Mouse (Mus musculus) neural tube, embryonic 11.5 days (tissue): ENCODE measurements at regions not wholly inside any gene's neighbourhood (a gene's known extent, or its start where the extent isn't known, plus 50 kb on each side); places are given as distances from the start of the nearest gene placed in this dataset.

Source experiments
- ATAC-seq: fragments of 200-750 bp; cut with Nextera tagmentation; 2 replicates; pipeline ENCODE4 v1.8.0; 2017; ENCODE audit warnings: moderate number of reproducible peaks, mild to moderate bottlenecking, moderate TSS enrichment, moderate library complexity; ENCODE audit not compliant: insufficient read depth, low FRiP score, low TSS enrichment
- DNase-seq: peaks from one replicate; pipeline ENCODE4 v3.0.0-alpha.2; 2015; ENCODE audit warnings: low spot score
- H3K27ac ChIP-seq: fragments of 300-500 bp; sonication (generic); 2 replicates; pipeline ENCODE4 v1.5.1; 2014; ENCODE audit warnings: low read depth, mild to moderate bottlenecking, low read length
- H3K27me3 ChIP-seq: fragments of 300-500 bp; sonication (generic); 2 replicates; pipeline ENCODE4 v1.6.1; 2014; ENCODE audit warnings: mild to moderate bottlenecking, low read length, mixed read lengths; ENCODE audit not compliant: control insufficient read depth, insufficient read depth
- H3K36me3 ChIP-seq: fragments of 300-500 bp; sonication (generic); 2 replicates; pipeline ENCODE4 v1.6.1; 2014; ENCODE audit warnings: mild to moderate bottlenecking, low read length, moderate library complexity, mixed read lengths; ENCODE audit not compliant: control insufficient read depth, insufficient read depth
- H3K4me1 ChIP-seq: fragments of 300-500 bp; sonication (generic); 2 replicates; pipeline ENCODE4 v1.6.1; 2014; ENCODE audit warnings: low read length, mixed read lengths; ENCODE audit not compliant: control insufficient read depth, insufficient read depth
- H3K4me2 ChIP-seq: fragments of 300-500 bp; sonication (generic); 2 replicates; pipeline ENCODE4 v1.6.1; 2014; ENCODE audit warnings: low read depth, mild to moderate bottlenecking, moderate library complexity
- H3K4me3 ChIP-seq: fragments of 300-500 bp; sonication (generic); 2 replicates; pipeline ENCODE4 v1.5.1; 2014; ENCODE audit warnings: low read depth, low read length
- H3K9ac ChIP-seq: fragments of 300-500 bp; sonication (generic); 2 replicates; pipeline ENCODE4 v1.6.1; 2014; ENCODE audit warnings: mild to moderate bottlenecking, low read length
- H3K9me3 ChIP-seq: fragments of 300-500 bp; sonication (generic); 2 replicates; pipeline ENCODE4 v1.6.1; 2016; ENCODE audit warnings: low read length; ENCODE audit not compliant: control insufficient read depth
- WGBS: fragments of 180-500 bp; shearing (Covaris S2); extraction: QIAGEN DNeasy Blood & Tissue Kit; methylation state at CpG from one replicate; pipeline ENCODE4 v1.1.7; 2014; 5-methylcytosine and 5-hydroxymethylcytosine counted together

- ATAC-seq (no peak), DNase-seq (no peak)
- 73% methylated on average over 2 of the region's 2 CpGs for WGBS
- Histone ChIP-seq H3K27me3 (no peaks in the 10 kb centered on the region), H3K4me1 (peaks cover 6% of the 10 kb centered on the region; the same call in 1 of the 2 replicates), H3K9me3 (no peaks in the 10 kb centered on the region), H3K4me2 (no peak overlapping the region), H3K36me3 (no peaks in the 10 kb centered on the region), H3K4me3 (no peak overlapping the region), H3K9ac (no peak overlapping the region), H3K27ac (no peak overlapping the region)
Measured at GRCm38 (mm10) chr2:167861178-167861520, 70.7 kb upstream of the Ptpn1 start.

DNA sequence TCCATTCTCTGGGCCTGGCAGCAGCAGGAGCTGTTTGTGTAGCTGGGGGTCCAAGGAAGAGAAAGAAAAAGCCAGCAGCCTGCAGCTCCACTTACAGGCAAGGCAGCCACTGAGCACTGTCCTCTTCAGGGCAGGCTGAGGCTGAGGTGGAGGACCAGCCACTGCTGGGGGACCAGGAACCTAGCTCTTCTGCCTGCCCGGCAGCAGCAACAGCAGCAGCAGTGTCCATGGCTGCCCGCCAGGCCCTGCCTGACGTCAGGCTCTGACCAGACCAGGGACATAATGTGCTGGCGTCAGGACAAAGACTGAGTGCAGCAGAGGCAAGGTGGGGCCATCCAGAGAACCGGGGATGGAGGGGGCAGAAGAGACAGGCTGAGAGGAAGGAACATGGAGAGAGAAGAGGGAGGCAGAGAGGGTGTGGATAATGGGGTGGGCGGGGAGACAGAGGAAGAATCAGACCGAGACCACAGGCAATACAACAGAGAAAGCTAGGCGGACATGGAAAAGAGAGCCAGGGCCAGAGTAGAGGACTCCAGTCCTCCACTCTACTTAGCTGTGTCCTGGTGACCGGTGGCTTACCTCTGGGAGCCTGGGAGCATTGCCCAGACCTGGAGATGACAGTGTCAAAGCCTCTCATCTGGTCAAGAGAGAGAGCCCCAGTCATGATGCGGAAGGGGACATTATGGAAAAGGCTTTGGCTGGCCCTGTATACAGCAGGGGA lies 71.2 kb upstream of the Ptpn1 start:
- DNase-seq, result no peak
- Histone ChIP-seq H3K4me3 (no peak overlapping the region), H3K36me3 (no peaks in the 10 kb centered on the region), H3K4me2 (no peak overlapping the region), H3K27me3 (no peaks in the 10 kb centered on the region), H3K9ac (peak overlapping the region; percentile 39), H3K4me1 (peaks cover 6% of the 10 kb centered on the region; the same call in 1 of the 2 replicates), H3K27ac (no peak overlapping the region), H3K9me3 (no peaks in the 10 kb centered on the region)
- ATAC-seq, result no peak
- 53% methylated on average over 10 of the region's 10 CpGs for WGBS

DNA sequence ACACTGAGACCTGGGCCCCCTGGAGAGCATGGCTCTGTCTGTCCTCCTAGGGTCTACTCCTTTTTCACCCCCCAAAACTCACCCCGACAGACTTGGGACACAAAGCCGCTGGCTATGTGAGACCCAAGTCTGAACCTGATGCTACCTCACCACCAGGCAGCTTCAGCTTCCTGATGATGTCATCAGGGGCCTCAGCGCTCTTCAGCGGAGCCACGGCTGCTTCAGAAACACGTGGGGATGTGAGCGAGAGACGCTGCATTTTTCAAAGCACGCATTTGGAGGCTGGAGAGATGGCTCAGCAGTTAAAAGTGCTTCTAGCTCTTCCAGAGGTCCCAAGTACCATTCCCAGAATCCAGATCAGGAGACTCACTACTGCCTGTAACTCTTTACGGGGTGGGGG lies 72.3 kb upstream of the Ptpn1 start:
- WGBS, result 69% methylated on average over 10 of the region's 10 CpGs

DNA sequence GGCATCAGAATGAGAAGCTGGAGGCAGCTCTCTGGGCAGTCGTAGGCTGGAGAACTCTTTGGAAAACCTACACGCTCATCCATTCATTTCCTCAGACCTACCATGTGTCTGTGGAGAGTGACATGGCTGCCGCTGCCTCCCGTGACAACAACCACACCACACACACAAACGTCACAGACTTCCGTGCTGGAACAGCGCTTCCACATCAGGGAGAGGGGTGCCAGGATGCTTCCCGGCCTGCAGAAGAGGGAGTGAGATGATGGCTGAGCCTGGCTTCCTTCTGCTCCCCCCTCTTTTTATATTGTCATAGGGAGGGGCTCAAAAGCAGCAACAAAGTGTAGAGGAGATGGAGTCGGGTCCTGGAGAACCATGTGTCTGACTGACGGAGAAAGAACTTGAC lies 73.5 kb upstream of the Ptpn1 start:
- Histone ChIP-seq H3K27me3 (no peaks in the 10 kb centered on the region), H3K9me3 (no peaks in the 10 kb centered on the region), H3K9ac (no peak overlapping the region), H3K27ac (no peak overlapping the region), H3K4me3 (no peak overlapping the region), H3K4me2 (no peak overlapping the region), H3K36me3 (no peaks in the 10 kb centered on the region), H3K4me1 (peaks cover 6% of the 10 kb centered on the region; the same call in 1 of the 2 replicates)
- no peak for DNase-seq
- no peak for ATAC-seq
- 72% methylated on average over 10 of the region's 10 CpGs for whole genome bisulfite sequencing

More for the DNA sequence above, 72.3 kb upstream of the Ptpn1 start:
- Histone ChIP-seq H3K9ac (no peak overlapping the region), H3K36me3 (no peaks in the 10 kb centered on the region), H3K9me3 (no peaks in the 10 kb centered on the region), H3K27ac (no peak overlapping the region), H3K4me2 (no peak overlapping the region), H3K4me1 (peaks cover 6% of the 10 kb centered on the region; the same call in 1 of the 2 replicates), H3K4me3 (no peak overlapping the region), H3K27me3 (no peaks in the 10 kb centered on the region)
- no peak for DNase-seq
- no peak for ATAC-seq

DNA sequence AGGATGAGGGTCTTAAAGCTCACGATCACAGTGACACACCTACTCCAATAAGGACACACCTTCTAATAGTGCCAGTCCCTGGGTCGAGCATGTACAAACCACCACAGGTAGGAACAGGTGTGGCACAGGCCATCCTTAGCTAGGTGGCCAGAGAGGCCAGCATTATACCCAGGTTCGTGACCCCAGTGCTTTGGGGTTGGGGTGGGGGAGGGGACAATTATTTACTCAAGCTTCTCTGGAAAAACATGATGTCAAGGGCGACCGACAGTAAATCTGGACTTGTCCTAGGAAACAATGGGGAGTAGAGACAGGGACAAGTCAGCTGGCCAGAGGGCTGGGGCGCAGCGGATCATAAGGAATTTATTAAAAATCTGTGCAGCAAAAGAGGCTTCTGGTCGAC lies 73.9 kb upstream of the Ptpn1 start:
- Histone ChIP-seq H3K27ac (no peak overlapping the region), H3K4me1 (peaks cover 6% of the 10 kb centered on the region; the same call in 1 of the 2 replicates), H3K4me3 (no peak overlapping the region), H3K27me3 (no peaks in the 10 kb centered on the region), H3K9me3 (no peaks in the 10 kb centered on the region), H3K9ac (no peak overlapping the region), H3K4me2 (no peak overlapping the region), H3K36me3 (no peaks in the 10 kb centered on the region)
- no peak for ATAC-seq
- 56% methylated on average over 8 of the region's 8 CpGs for WGBS
- DNase-seq, result no peak

GRCm38 (mm10) chr2:167856920-167857475 lies 74.9 kb upstream of the Ptpn1 start:
- H3K4me3 ChIP-seq, result no peak overlapping the region
- no peaks in the 10 kb centered on the region for H3K27me3 ChIP-seq
- H3K4me1 ChIP-seq, result peaks cover 10% of the 10 kb centered on the region; the same call in 1 of the 2 replicates
- 75% methylated on average over 10 of the region's 10 CpGs for WGBS
- ATAC-seq, result no peak
- no peaks in the 10 kb centered on the region for H3K9me3 ChIP-seq
- DNase-seq, result no peak
- H3K4me2 ChIP-seq, result no peak overlapping the region
- no peak overlapping the region for H3K9ac ChIP-seq
- no peaks in the 10 kb centered on the region for H3K36me3 ChIP-seq
- H3K27ac ChIP-seq, result 0 out of 2 replicates have a peak overlapping the region, but pooled peaks have one; percentile 14

DNA sequence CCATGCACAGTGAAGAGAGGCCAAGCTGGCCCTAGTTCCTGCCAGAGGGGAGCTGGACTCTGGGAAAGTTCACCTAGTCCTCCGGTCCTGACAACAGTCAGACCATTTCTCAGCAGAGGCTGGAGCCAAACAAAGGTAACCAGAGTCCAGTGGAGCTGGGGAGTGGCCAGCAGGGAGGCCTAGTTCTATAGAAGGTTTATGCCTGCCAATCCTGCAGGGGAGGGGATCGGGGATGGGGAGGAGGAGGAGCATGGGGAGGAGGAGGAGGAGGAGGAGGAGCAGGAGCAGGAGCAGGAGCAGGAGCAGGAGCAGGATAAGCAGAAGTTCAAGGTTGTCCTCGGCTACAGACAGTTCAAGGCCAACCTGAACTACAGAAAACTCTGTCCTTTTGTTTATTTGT lies 75.8 kb upstream of the Ptpn1 start:
- Histone ChIP-seq H3K4me3 (no peak overlapping the region), H3K4me2 (no peak overlapping the region)

GRCm38 (mm10) chr2:167854060-167854459 lies 77.8 kb upstream of the Ptpn1 start:
- Histone ChIP-seq H3K4me2 (no peak overlapping the region), H3K27me3 (no peaks in the 10 kb centered on the region), H3K27ac (no peak overlapping the region), H3K4me1 (peaks cover 11% of the 10 kb centered on the region; the same call in 1 of the 2 replicates), H3K36me3 (no peaks in the 10 kb centered on the region), H3K9ac (no peak overlapping the region), H3K4me3 (no peak overlapping the region), H3K9me3 (no peaks in the 10 kb centered on the region)
- no peak for ATAC-seq
- DNase-seq, result no peak
- 62% methylated on average over 1 of the region's 1 CpGs for WGBS

More for the DNA sequence above, 75.8 kb upstream of the Ptpn1 start:
- Histone ChIP-seq H3K9me3 (no peaks in the 10 kb centered on the region), H3K9ac (no peak overlapping the region), H3K36me3 (no peaks in the 10 kb centered on the region), H3K4me1 (peaks cover 11% of the 10 kb centered on the region; the same call in 1 of the 2 replicates), H3K27ac (no peak overlapping the region), H3K27me3 (no peaks in the 10 kb centered on the region)
- ATAC-seq (no peak), DNase-seq (no peak)
- 53% methylated on average over 3 of the region's 3 CpGs for WGBS

GRCm38 (mm10) chr2:167853411-167853821 lies 78.4 kb upstream of the Ptpn1 start:
- ATAC-seq (no peak), DNase-seq (no peak)
- no peaks in the 10 kb centered on the region for H3K27me3 ChIP-seq
- peaks cover 11% of the 10 kb centered on the region; the same call in 1 of the 2 replicates for H3K4me1 ChIP-seq
- H3K4me2 ChIP-seq, result no peak overlapping the region
- no peaks in the 10 kb centered on the region for H3K9me3 ChIP-seq
- H3K9ac ChIP-seq, result no peak overlapping the region
- 77% methylated on average over 8 of the region's 8 CpGs for WGBS
- no peak overlapping the region for H3K27ac ChIP-seq
- no peak overlapping the region for H3K4me3 ChIP-seq
- no peaks in the 10 kb centered on the region for H3K36me3 ChIP-seq
